Comparison of ENCODE assay signal across 8 mouse cellular contexts in genomic region chr6:41543411-41544050, GRCm38 (mm10). TPM values are rescaled to one million over a fixed set of nuclear protein-coding genes. Genes with fewer than 3 reads are reported as not detected.
DNase-seq lines count a peak whose midpoint lies in the region; ATAC-seq and TF ChIP-seq lines count a peak whose summit lies in the region.

No protein-coding gene starts in this region.

- peaks cover 8% of the 10 kb centered on the region for H3K27me3 ChIP-seq in heart, embryonic 15.5 days
- H3K27me3 ChIP-seq in forebrain, embryonic 13.5 days, result no peaks in the 10 kb centered on the region; the same call in 1 of the 2 replicates
- H3K27me3 ChIP-seq in liver, embryonic 14.5 days (ENCODE audit: control insufficient read depth, insufficient read depth, low read length), result no peaks in the 10 kb centered on the region
- H3K27me3 ChIP-seq in stomach, embryonic 16.5 days (ENCODE audit: control insufficient read depth, insufficient read depth, low read length), result no peaks in the 10 kb centered on the region

- no peak for ATAC-seq in heart, embryonic 15.5 days (replicated peaks; ENCODE audit: insufficient number of reproducible peaks, insufficient read depth, low FRiP score, low read depth)
- ATAC-seq in forebrain, embryonic 13.5 days, result peak; percentile 65
- ATAC-seq in liver, embryonic 14.5 days (ENCODE audit: insufficient read depth), result no peak
- no peak for ATAC-seq in stomach, embryonic 16.5 days (ENCODE audit: insufficient read depth, low FRiP score)

- H3K4me1 ChIP-seq in heart, embryonic 15.5 days (replicated peaks), result peaks cover 6% of the 10 kb centered on the region
- no peaks in the 10 kb centered on the region for H3K4me1 ChIP-seq in ES-E14 (ENCODE audit: control insufficient read depth in 2 of 2, insufficient read depth in 2 of 2, low read length in 2 of 2, poor library complexity in 1 of 2)
- peaks cover 16% of the 10 kb centered on the region; the same call in 1 of the 2 replicates for H3K4me1 ChIP-seq in forebrain, embryonic 13.5 days
- peaks cover 2 to 5% of the 10 kb centered on the region in 2 experiments; a peak in 2 of 4 replicates for H3K4me1 ChIP-seq in liver, embryonic 14.5 days (replicated peaks; ENCODE audit: control insufficient read depth in 2 of 2, insufficient read depth in 2 of 2, low read length in 1 of 2)
- H3K4me1 ChIP-seq in stomach, embryonic 16.5 days (ENCODE audit: control insufficient read depth, insufficient read depth, low read length), result no peaks in the 10 kb centered on the region

- H3K27ac ChIP-seq in heart, embryonic 15.5 days, result no peak overlapping the region
- H3K27ac ChIP-seq in ES-E14 (ENCODE audit: insufficient read depth, low read depth, low read length, poor library complexity, severe bottlenecking), result no peak overlapping the region
- no peak overlapping the region for H3K27ac ChIP-seq in forebrain, embryonic 13.5 days
- no peak overlapping the region for H3K27ac ChIP-seq in liver, embryonic 14.5 days
- no peak overlapping the region for H3K27ac ChIP-seq in stomach, embryonic 16.5 days (ENCODE audit: low read length)

- peak overlapping the region; percentile 64 for H3K4me2 ChIP-seq in heart, embryonic 15.5 days
- H3K4me2 ChIP-seq in forebrain, embryonic 13.5 days, result peak overlapping the region; percentile 64
- H3K4me2 ChIP-seq in liver, embryonic 14.5 days (ENCODE audit: low read depth), result peak overlapping the region; percentile 18; the same call in 1 of the 2 replicates
- peak overlapping the region; percentile 41 for H3K4me2 ChIP-seq in stomach, embryonic 16.5 days (ENCODE audit: low read depth, low read length)

- peak overlapping the region; percentile 43 for H3K4me3 ChIP-seq in heart, embryonic 15.5 days
- peak overlapping the region; percentile 3 to 53 for H3K4me3 ChIP-seq in ES-E14 (ENCODE audit: insufficient read depth in 1 of 2, low read depth in 1 of 2, low read length in 2 of 2, poor library complexity in 1 of 2, severe bottlenecking in 1 of 2)
- peak overlapping the region; percentile 37 for H3K4me3 ChIP-seq in forebrain, embryonic 13.5 days
- H3K4me3 ChIP-seq in liver, embryonic 14.5 days (ENCODE audit: insufficient read depth in 1 of 2, low read depth in 2 of 2, low read length in 2 of 2), result no peak overlapping the region
- peak overlapping the region; percentile 22 for H3K4me3 ChIP-seq in stomach, embryonic 16.5 days (replicated peaks; ENCODE audit: low read length)

- no peak for TF ChIP-seq CTCF in liver, embryonic 14.5 days (IDR thresholded peaks at IDR 0.05; ENCODE audit: low read depth)

- peak overlapping the region; percentile 43 for H3K9ac ChIP-seq in heart, embryonic 15.5 days
- H3K9ac ChIP-seq in ES-E14 (ENCODE audit: insufficient read depth, low read depth, low read length, poor library complexity, severe bottlenecking), result no peak overlapping the region
- peak overlapping the region; percentile 53 for H3K9ac ChIP-seq in forebrain, embryonic 13.5 days
- no peak overlapping the region for H3K9ac ChIP-seq in liver, embryonic 14.5 days (replicated peaks)
- peak overlapping the region; percentile 30 for H3K9ac ChIP-seq in stomach, embryonic 16.5 days (ENCODE audit: low read length)

- no peak for DNase-seq in heart, adult 11 months
- no peak for DNase-seq in ES-E14 (ENCODE audit: low read depth, low spot score)
- DNase-seq in liver, embryonic 14.5 days (ENCODE audit: low read depth in 3 of 3, low spot score in 3 of 3), result no peak
- DNase-seq in urinary bladder, adult 18-20 months (ENCODE audit: low spot score in 2 of 2), result no peak
- DNase-seq in cerebellum, adult 9-11 months, result no peak

- 4% methylated on average over 28 of the region's 28 CpGs for WGBS in heart, embryonic 15.5 days
- WGBS in forebrain, embryonic 13.5 days, result 4% methylated on average over 28 of the region's 28 CpGs
- WGBS in liver, embryonic 14.5 days (ENCODE audit: insufficient replicate concordance), result 16% methylated on average over 28 of the region's 28 CpGs
- 5% methylated on average over 28 of the region's 28 CpGs for WGBS in stomach, embryonic 16.5 days

- no peaks in the 10 kb centered on the region for H3K36me3 ChIP-seq in heart, embryonic 15.5 days
- no peaks in the 10 kb centered on the region for H3K36me3 ChIP-seq in ES-E14 (ENCODE audit: control insufficient read depth, insufficient read depth, low read length, poor library complexity, severe bottlenecking)
- no peaks in the 10 kb centered on the region for H3K36me3 ChIP-seq in forebrain, embryonic 13.5 days (ENCODE audit: poor library complexity, severe bottlenecking)
- H3K36me3 ChIP-seq in liver, embryonic 14.5 days (replicated peaks; ENCODE audit: control insufficient read depth, insufficient read depth, low read depth), result no peaks in the 10 kb centered on the region
- no peaks in the 10 kb centered on the region for H3K36me3 ChIP-seq in stomach, embryonic 16.5 days (ENCODE audit: control insufficient read depth, insufficient read depth, low read length)

- H3K9me3 ChIP-seq in heart, embryonic 15.5 days (replicated peaks), result no peaks in the 10 kb centered on the region
- no peaks in the 10 kb centered on the region for H3K9me3 ChIP-seq in ES-E14 (ENCODE audit: control insufficient read depth, insufficient read depth, low read depth, low read length)
- H3K9me3 ChIP-seq in forebrain, embryonic 13.5 days (replicated peaks), result no peaks in the 10 kb centered on the region
- no peaks in the 10 kb centered on the region for H3K9me3 ChIP-seq in liver, embryonic 14.5 days (ENCODE audit: control insufficient read depth, low read length)
- H3K9me3 ChIP-seq in stomach, embryonic 16.5 days (replicated peaks; ENCODE audit: control insufficient read depth, low read length), result no peaks in the 10 kb centered on the region

- TF ChIP-seq EP300 in liver, embryonic 14.5 days (IDR thresholded peaks at IDR 0.05; ENCODE audit: low read depth), result no peak

- in situ Hi-C loops in ES-E14 (cut with MboI; ENCODE audit: low sequenced_read_pairs in 2 of 2, unreplicated experiment in 2 of 2), result loop anchor here in 1 of 2 experiments (25.0 kb wide), 1 partner anchor 431 kb away; no protein-coding TSS in a partner anchor

TF ChIP-seq in ES-E14, 5 proteins besides CTCF, POLR2A, EP300 and RAD21:
- no peak for TF ChIP-seq ZC3H11A (IDR thresholded peaks at IDR 0.05; ENCODE audit: borderline replicate concordance, low read depth, low read length)
- no peak for TF ChIP-seq MAFK (IDR thresholded peaks at IDR 0.05; ENCODE audit: insufficient read depth, low read depth, low read length)
- no peak for TF ChIP-seq HCFC1 (IDR thresholded peaks at IDR 0.05; ENCODE audit: borderline replicate concordance, insufficient read depth, low read length)
- TF ChIP-seq ZNF384 (IDR thresholded peaks at IDR 0.05; ENCODE audit: low read depth, low read length), result no peak

RNA-seq across cellular contexts. Expression of gene Prss2, which starts 21.9 kb away (rescaled TPM):
- not detected in 2 replicates for polyA plus RNA-seq in heart, embryonic 15.5 days (2015; fragmentation: Nextera tagmentation; extraction: Ambion mirVana)
- not detected in 2 replicates for total RNA-seq in ES-E14 (2012; rRNA removed)
- polyA plus RNA-seq in forebrain, embryonic 13.5 days (2015; fragmentation: Nextera tagmentation; extraction: Ambion mirVana), result not detected in 2 replicates
- 0.06 and 0.22 TPM in 2 replicates for polyA plus RNA-seq in liver, embryonic 14.5 days (2012; rRNA removed)
- polyA plus RNA-seq in liver, embryonic 14.5 days (2014; fragmentation: Nextera tagmentation; extraction: Ambion mirVana), result 0.29 TPM in 1 of 2 replicates, not detected in the other
- polyA plus RNA-seq in stomach, embryonic 16.5 days (2015; fragmentation: Nextera tagmentation; extraction: Ambion mirVana), result 197 and 293 TPM in 2 replicates

Comparison
In these comparisons a context has a peak if more than half of its experiments do, and no peak if none do; other contexts are left out.
1. H3K4me3 ChIP-seq: peak in heart, embryonic 15.5 days (single experiment), ES-E14 (2 of 2), forebrain, embryonic 13.5 days (single experiment) and stomach, embryonic 16.5 days (single experiment); none in liver, embryonic 14.5 days (0 of 2).
2. H3K9ac ChIP-seq: peak in heart, embryonic 15.5 days (single experiment), forebrain, embryonic 13.5 days (single experiment) and stomach, embryonic 16.5 days (single experiment); none in ES-E14 (single experiment) and liver, embryonic 14.5 days (single experiment).
3. RNA of gene Prss2, which starts 21.9 kb away (polyA plus RNA-seq): 197 to 293 TPM in stomach, embryonic 16.5 days; 0.06 to 0.29 TPM in liver, embryonic 14.5 days, not detected in heart, embryonic 15.5 days and not detected in forebrain, embryonic 13.5 days; every median in the first group is over 100 times any median in the second.
4. Peak in every context shown above with its lines, with median percentiles within 50 percentile points of each other: H3K4me2 ChIP-seq.